Mouse (Mus musculus) CH12.LX (cell line): ENCODE data around the gene Flt3l. TPM values are rescaled to one million over a fixed set of nuclear protein-coding genes. Genes with fewer than 3 reads are reported as not detected.
"Not testable (repeated sequence)": the region's sequence is repeated elsewhere in the genome, so short reads cannot be mapped to it uniquely, and the experiment has no call there.

Experiments used
- DNase-seq: peaks from one replicate; pipeline ENCODE4 v3.0.0-alpha.2; 2013; ENCODE audit errors: extremely low read depth
- H3K27ac ChIP-seq: 2 replicates; pipeline ENCODE4 v1.5.1; 2012; ENCODE audit warnings: low read depth, mild to moderate bottlenecking, control low read depth, moderate library complexity; ENCODE audit not compliant: insufficient read depth
- H3K27me3 ChIP-seq: replicated peaks from 2 replicates; pipeline ENCODE3; 2012; ENCODE audit warnings: inconsistent platforms
- H3K36me3 ChIP-seq, 2 experiments: replicated peaks in 1 of 2; 2 replicates each; pipeline versions ENCODE3 to v1.6.1; 2012; ENCODE audit warnings: inconsistent platforms in 1 of 2, low read length in 1 of 2, mild to moderate bottlenecking in 1 of 2, mixed read lengths in 1 of 2, moderate library complexity in 1 of 2; ENCODE audit not compliant: control insufficient read depth in 1 of 2, insufficient read depth in 1 of 2
- H3K4me1 ChIP-seq, 2 experiments: 2 replicates each; pipeline ENCODE4 v1.6.1; 2012; ENCODE audit warnings: inconsistent platforms in 1 of 2, moderate library complexity in 1 of 2; ENCODE audit not compliant: insufficient read depth in 2 of 2, control insufficient read depth in 1 of 2
- H3K4me2 ChIP-seq: 2 replicates; pipeline ENCODE4 v1.6.1; 2012; ENCODE audit warnings: low read depth, mild to moderate bottlenecking, control low read depth; ENCODE audit not compliant: poor library complexity, insufficient read depth, severe bottlenecking
- H3K4me3 ChIP-seq, 3 experiments: fragments of 150-350 bp in 1 of 3; sonication (generic) in 1 of 3; replicated peaks in 1 of 3; 2 replicates each; pipeline versions ENCODE3 to v1.5.1; 2011 to 2012; ENCODE audit warnings: low read depth in 2 of 3, low read length in 2 of 3, mild to moderate bottlenecking in 2 of 3, moderate library complexity in 2 of 3, control low read depth in 1 of 3, improper control_type of control experiment in 1 of 3, inconsistent platforms in 1 of 3, mixed read lengths in 1 of 3; ENCODE audit not compliant: poor library complexity in 1 of 3
- H3K79me2 ChIP-seq: replicated peaks from 2 replicates; pipeline ENCODE4 v1.6.1; 2012; ENCODE audit warnings: mild to moderate bottlenecking, moderate library complexity; ENCODE audit not compliant: control insufficient read depth, poor library complexity, insufficient read depth, severe bottlenecking; ENCODE audit errors: extremely low read depth
- H3K9ac ChIP-seq: 2 replicates; pipeline ENCODE4 v1.6.1; 2012; ENCODE audit warnings: low read depth, mild to moderate bottlenecking, control low read depth, moderate library complexity; ENCODE audit not compliant: insufficient read depth
- H3K9me3 ChIP-seq: replicated peaks from 2 replicates; pipeline ENCODE3; 2012; ENCODE audit warnings: low read length, inconsistent platforms, mixed read lengths
- CHD1 ChIP-seq: IDR thresholded peaks from 2 replicates; pipeline ENCODE4 v1.6.1; 2012; ENCODE audit warnings: low read depth, low read length, improper control_type of control experiment, inconsistent platforms
- CHD2 ChIP-seq: IDR thresholded peaks from 2 replicates; pipeline ENCODE4 v1.6.1; 2011; ENCODE audit warnings: low read length, improper control_type of control experiment
- CTCF ChIP-seq, 2 experiments: IDR thresholded peaks in 1 of 2; conservative IDR thresholded peaks in 1 of 2; 2 replicates each; pipeline ENCODE4 v1.5.1; 2011 to 2012; ENCODE audit warnings: low read depth in 2 of 2, low read length in 2 of 2, improper control_type of control experiment in 1 of 2, inconsistent platforms in 1 of 2, mild to moderate bottlenecking in 1 of 2, moderate library complexity in 1 of 2
- ELF1 ChIP-seq: IDR thresholded peaks from 2 replicates; pipeline ENCODE4 v1.6.1; 2014; ENCODE audit warnings: low read depth, mild to moderate bottlenecking, inconsistent platforms, low read length, improper control_type of control experiment
- EP300 ChIP-seq: IDR thresholded peaks from 2 replicates; pipeline ENCODE4 v1.6.1; 2011; ENCODE audit warnings: low read length, improper control_type of control experiment
- ETS1 ChIP-seq: conservative IDR thresholded peaks from 2 replicates; pipeline ENCODE4 v1.6.1; 2012; ENCODE audit warnings: low read depth, mild to moderate bottlenecking, inconsistent platforms, low read length, improper control_type of control experiment, moderate library complexity
- HCFC1 ChIP-seq: IDR thresholded peaks from 2 replicates; pipeline ENCODE4 v1.6.1; 2012; ENCODE audit warnings: low read depth, mild to moderate bottlenecking, inconsistent platforms, low read length, improper control_type of control experiment
- IRF4 ChIP-seq: IDR thresholded peaks from 2 replicates; pipeline ENCODE4 v1.6.1; 2014; ENCODE audit warnings: low read depth, mild to moderate bottlenecking, inconsistent platforms, low read length, improper control_type of control experiment
- MAFK ChIP-seq: IDR thresholded peaks from 2 replicates; pipeline ENCODE4 v1.6.1; 2011; ENCODE audit warnings: low read length, improper control_type of control experiment; ENCODE audit not compliant: insufficient replicate concordance
- MXI1 ChIP-seq: IDR thresholded peaks from 2 replicates; pipeline ENCODE4 v1.6.1; 2011; ENCODE audit warnings: mild to moderate bottlenecking, low read depth, low read length, improper control_type of control experiment
- MYC ChIP-seq: IDR thresholded peaks from 2 replicates; pipeline ENCODE4 v1.6.1; 2011; ENCODE audit warnings: low read depth, mild to moderate bottlenecking, improper control_type of control experiment, low read length
- NELFE ChIP-seq: IDR thresholded peaks from 2 replicates; pipeline ENCODE4 v1.6.1; 2011; ENCODE audit warnings: low read depth, low read length, improper control_type of control experiment
- NRF1 ChIP-seq: IDR thresholded peaks from 2 replicates; pipeline ENCODE4 v1.6.1; 2014; ENCODE audit warnings: low read depth, mild to moderate bottlenecking, inconsistent platforms, low read length, improper control_type of control experiment, moderate library complexity
- PAX5 ChIP-seq: IDR thresholded peaks from 2 replicates; pipeline ENCODE4 v1.6.1; 2012; ENCODE audit warnings: low read length, inconsistent platforms, mixed read lengths
- POLR2A ChIP-seq: IDR thresholded peaks from 2 replicates; pipeline ENCODE4 v1.6.1; 2011; ENCODE audit warnings: low read depth, mild to moderate bottlenecking, improper control_type of control experiment, low read length
- POLR2AphosphoS2 ChIP-seq: IDR thresholded peaks from 2 replicates; pipeline ENCODE4 v1.6.1; 2011; ENCODE audit warnings: low read depth, low read length, improper control_type of control experiment
- RCOR1 ChIP-seq: conservative IDR thresholded peaks from 2 replicates; pipeline ENCODE4 v1.6.1; 2012; ENCODE audit warnings: low read depth, mild to moderate bottlenecking, inconsistent platforms, low read length, improper control_type of control experiment
- SIN3A ChIP-seq: IDR thresholded peaks from 2 replicates; pipeline ENCODE4 v1.6.1; 2012; ENCODE audit warnings: low read length, improper control_type of control experiment, inconsistent platforms
- TBP ChIP-seq: conservative IDR thresholded peaks from 2 replicates; pipeline ENCODE4 v1.6.1; 2011; ENCODE audit warnings: low read depth, low read length, improper control_type of control experiment
- TCF12 ChIP-seq: IDR thresholded peaks from 2 replicates; pipeline ENCODE4 v1.6.1; 2014; ENCODE audit warnings: low read depth, mild to moderate bottlenecking, inconsistent platforms, low read length, improper control_type of control experiment
- USF1 ChIP-seq: IDR thresholded peaks from 2 replicates; pipeline ENCODE4 v1.6.1; 2014; ENCODE audit warnings: low read depth, mild to moderate bottlenecking, inconsistent platforms, low read length, improper control_type of control experiment
- USF2 ChIP-seq: conservative IDR thresholded peaks from 2 replicates; pipeline ENCODE4 v1.6.1; 2011; ENCODE audit warnings: low read depth, low read length, improper control_type of control experiment
- ZMIZ1 ChIP-seq: IDR thresholded peaks from 2 replicates; pipeline ENCODE4 v1.6.1; 2012; ENCODE audit warnings: low read depth, mild to moderate bottlenecking, inconsistent platforms, low read length, improper control_type of control experiment
- dilution Hi-C: fragments of 300-500 bp; cut with MboI; formaldehyde crosslinking; loops from 2 replicates; pipeline ENCODE4 v1.14.3; 2020; ENCODE audit warnings: low sequenced_read_pairs; ENCODE audit not compliant: extremely low pct_unique_long_range_greater_than_20kb, extremely low pct_ligation_motif_present
- in situ Hi-C: fragments of 300-500 bp; cut with MboI; formaldehyde crosslinking; loops from 3 replicates; pipeline ENCODE4 v1.14.3; 2019; ENCODE audit warnings: low sequenced_read_pairs, low pct_ligation_motif_present, low pct_unique_long_range_greater_than_20kb, mixed read lengths
- polyA plus RNA-seq: library from polyadenylated mRNA; unstranded; fragments of >175 nt; gene quantifications from 2 replicates; pipeline ENCODE4 v1.2.1, GENCODE M21; 2012; ENCODE audit warnings: low read depth; ENCODE audit not compliant: insufficient read length
- total RNA-seq, 2 experiments: library from RNA; depleted of rRNA; stranded (reverse); fragments of 300-350 nt in 1 of 2; fragments of >200 nt in 1 of 2; gene quantifications; 2 replicates each; pipeline ENCODE4 v1.2.3; 2012 to 2014

Gene Flt3l
- total and polyA plus RNA-seq, 3 experiments, result 4.6 to 14.9 (median 4.9) TPM

DNA sequence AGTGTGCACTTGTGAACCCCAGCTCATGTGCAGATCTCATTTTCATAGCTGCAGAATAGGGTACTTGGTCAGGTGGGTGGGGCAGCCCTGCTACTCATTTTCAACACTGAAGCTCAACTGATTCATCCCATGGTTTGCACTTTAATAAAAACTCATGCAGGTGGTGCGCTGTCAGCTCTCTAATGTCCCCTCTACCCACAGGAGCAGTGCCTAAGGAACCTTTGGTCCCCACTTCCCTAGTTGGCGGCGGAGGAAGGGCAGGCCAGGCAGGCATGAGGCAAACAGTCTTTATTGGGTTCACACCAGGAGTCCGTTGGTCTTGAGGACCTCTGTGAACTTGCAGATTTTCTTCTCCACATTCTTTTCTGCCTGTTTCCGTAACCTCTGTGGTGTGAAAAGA, 10.6 kb downstream of the Flt3l start:
- H3K4me1 ChIP-seq, result peaks cover 12 to 43% of the 10 kb centered on the region in 2 experiments
- H3K9me3 ChIP-seq, dilution Hi-C loops, H3K27me3 ChIP-seq, DNase-seq: not testable (repeated sequence)
- H3K27ac ChIP-seq, result peak overlapping the region; percentile 93; the same call in 1 of the 2 replicates
- in situ Hi-C loops, result loop anchor here (5.0 kb wide), 1 partner anchor 43 kb away; no protein-coding TSS in a partner anchor
- H3K79me2 ChIP-seq, result peaks cover 44% of the 10 kb centered on the region
- TF ChIP-seq POLR2A, result peak; percentile 1; the same call in 1 of the 2 replicates
- H3K36me3 ChIP-seq, result peaks cover 46 to 58% of the 10 kb centered on the region in 2 experiments
- peak overlapping the region; percentile 68 for H3K4me2 ChIP-seq
- peak overlapping the region in 2 of 3 experiments; percentile 93 to 100 for H3K4me3 ChIP-seq
- H3K9ac ChIP-seq, result peak overlapping the region; percentile 100; the same call in 1 of the 2 replicates

DNA sequence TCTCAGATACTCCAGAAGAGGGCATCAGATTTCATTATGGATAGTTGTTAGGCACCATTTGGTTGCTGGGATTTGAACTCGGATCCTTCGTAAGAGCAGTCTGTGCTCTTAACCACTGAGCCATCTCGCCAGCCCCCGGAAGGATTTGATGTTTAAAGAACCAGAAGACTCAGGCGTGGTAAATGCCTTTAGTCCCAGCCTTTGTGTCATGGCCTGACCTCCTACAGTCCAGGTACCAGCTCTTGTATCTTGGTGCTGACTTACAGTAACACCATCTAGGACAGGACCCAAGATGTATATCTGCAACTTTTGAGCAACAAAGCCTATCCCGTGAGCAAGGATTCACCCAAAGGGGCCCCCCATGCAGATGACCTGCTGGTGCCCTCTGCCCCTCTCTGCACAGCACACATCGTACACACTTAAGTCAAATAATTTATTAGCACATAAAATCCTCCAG, 11.1 kb downstream of the Flt3l start:
- peaks cover 44% of the 10 kb centered on the region for H3K79me2 ChIP-seq
- DNase-seq, result peak; percentile 56
- H3K4me3 ChIP-seq, result peak overlapping the region in 1 of 3 experiments; percentile 93
- peaks cover 12 to 48% of the 10 kb centered on the region in 2 experiments for H3K4me1 ChIP-seq
- no peaks in the 10 kb centered on the region for H3K9me3 ChIP-seq
- dilution Hi-C loops, result no loop called here
- in situ Hi-C loops, result loop anchor here (5.0 kb wide), 1 partner anchor 43 kb away; no protein-coding TSS in a partner anchor
- no peak for TF ChIP-seq RCOR1
- TF ChIP-seq TCF12, result no peak
- no peak for TF ChIP-seq POLR2AphosphoS2
- peaks cover 51 to 63% of the 10 kb centered on the region in 2 experiments for H3K36me3 ChIP-seq
- no peak overlapping the region for H3K9ac ChIP-seq
- H3K4me2 ChIP-seq, result 0 out of 2 replicates have a peak overlapping the region, but pooled peaks have one; percentile 68
- no peaks in the 10 kb centered on the region for H3K27me3 ChIP-seq
- H3K27ac ChIP-seq, result peak overlapping the region; percentile 82; the same call in 1 of the 2 replicates

DNA sequence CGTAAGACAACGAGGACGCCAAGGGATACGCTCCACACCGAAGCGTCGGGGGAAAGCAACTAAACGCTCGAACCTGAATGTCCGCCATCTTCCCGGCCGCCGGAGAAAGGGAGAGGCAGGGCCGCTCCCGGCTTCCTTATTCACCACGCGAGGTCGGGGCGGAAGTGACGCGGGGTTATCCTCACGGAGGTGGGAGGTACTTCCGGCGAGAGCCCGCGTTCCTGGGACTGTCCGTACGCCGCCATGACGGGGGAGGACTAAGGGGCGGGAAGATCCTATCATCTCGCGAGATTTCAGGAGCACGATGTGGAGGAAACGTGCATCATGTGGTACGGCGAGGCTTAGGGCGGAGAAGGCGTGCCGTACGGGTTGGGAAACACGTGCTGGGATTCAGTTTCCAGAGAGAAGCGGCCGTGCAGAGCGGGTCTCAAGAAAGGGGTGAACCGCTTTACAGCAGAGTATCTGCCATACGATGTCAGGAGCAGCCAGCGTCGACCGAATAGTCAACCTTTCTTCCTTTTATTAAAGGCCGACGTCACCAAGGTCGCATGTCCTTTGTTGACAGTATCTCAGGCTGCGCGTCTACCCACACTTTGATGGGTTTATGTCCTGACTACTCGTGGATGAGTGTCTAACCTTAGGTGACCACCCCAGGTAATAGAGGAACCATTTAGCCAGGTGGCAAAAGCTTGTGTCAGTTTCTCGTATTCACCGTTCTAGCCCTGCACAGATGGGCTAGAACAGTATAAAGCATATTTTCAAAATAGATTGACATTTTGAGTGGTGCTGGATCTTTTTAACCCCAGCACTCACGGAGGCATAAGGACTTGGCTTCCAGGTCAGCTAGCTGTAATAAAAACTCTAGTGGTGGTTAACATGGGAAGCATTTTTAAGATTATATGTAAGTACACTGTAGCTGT, 11.7 kb downstream of the Flt3l start, which contains the start of gene Rps11:
Gene Rps11, minus strand, starts transcription at position 216 of the 920 bp plus-strand sequence.
- no peaks in the 10 kb centered on the region for H3K9me3 ChIP-seq
- dilution Hi-C loops, result no loop called here
- H3K4me1 ChIP-seq, result peaks cover 10 to 47% of the 10 kb centered on the region in 2 experiments
- H3K9ac ChIP-seq, result peak within 1 kb of the TSS; percentile 96
- peak; percentile 99 for DNase-seq
- peak within 1 kb of the TSS; percentile 84 to 93 (median 92) for H3K4me3 ChIP-seq
- H3K27me3 ChIP-seq, result no peaks in the 10 kb centered on the region
- H3K79me2 ChIP-seq, result peaks cover 44% of the 10 kb centered on the region
- H3K36me3 ChIP-seq, result peaks cover 55 to 70% of the 10 kb centered on the region in 2 experiments
- H3K4me2 ChIP-seq, result peak within 1 kb of the TSS; percentile 60
- peak within 1 kb of the TSS; percentile 82 for H3K27ac ChIP-seq
- in situ Hi-C loops, result loop anchor here (5.0 kb wide), 1 partner anchor 42 kb away; no protein-coding TSS in a partner anchor
- TF ChIP-seq SIN3A (peak; percentile 66; the same call in 1 of the 2 replicates), USF2 (peak; percentile 78), TBP (peak; percentile 85), HCFC1 (peak; percentile 87), MYC (peak; percentile 99), CTCF (conservative IDR thresholded peaks at IDR 0.05 in 1 of 2, IDR thresholded peaks at IDR 0.05 in 1 of 2; ENCODE audit: low read depth in 2 of 2, low read length in 2 of 2) (0 out of 4 replicates have a peak, but pooled peaks of 1 of the 2 experiments have one; percentile 8), ETS1 (peak; percentile 59), ZMIZ1 (peak; percentile 85; the same call in 1 of the 2 replicates), MAFK (no peak), IRF4 (peak; percentile 59), USF1 (peak; percentile 85), NRF1 (peak; percentile 63), POLR2AphosphoS2 (peak; percentile 99), PAX5 (no peak), ELF1 (peak; percentile 91), EP300 (no peak), NELFE (peak; percentile 86), CHD2 (peak; percentile 98), CHD1 (peak; percentile 8; the same call in 1 of the 2 replicates), MXI1 (peak; percentile 98)
